Mouse (Mus musculus): ENCODE data around the gene Six5. TPM values are rescaled to one million over a fixed set of nuclear protein-coding genes. Genes with fewer than 3 reads are reported as not detected.

Six5 gene
- total and polyA plus RNA-seq, 3 experiments, result 2.6 to 9.2 (median 3.8) TPM

DNA sequence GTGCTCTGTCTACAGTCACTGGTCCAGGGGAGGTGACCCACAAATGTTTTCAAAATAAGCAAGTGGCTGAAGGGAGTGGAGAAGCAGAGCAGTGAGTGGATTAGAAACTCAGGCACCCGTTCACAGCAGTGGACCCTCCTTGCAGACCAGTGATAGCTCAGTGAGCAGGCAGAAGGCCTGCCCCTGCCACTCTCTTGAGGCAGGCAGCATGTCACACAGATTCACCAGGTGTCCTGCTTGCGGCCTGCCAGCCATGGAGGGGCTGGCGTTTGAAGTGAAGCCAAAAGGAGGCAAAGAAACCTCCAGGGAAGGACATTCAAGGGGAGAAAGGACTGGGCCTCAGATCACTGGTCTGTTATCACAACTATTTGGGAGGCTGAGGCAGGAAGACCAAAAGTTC is 15.7 kb upstream of the Six5 start:
- peaks cover 62% of the 10 kb centered on the region for H3K36me3 ChIP-seq (replicated peaks)
- no peaks in the 10 kb centered on the region; the same call in 1 of the 2 replicates for H3K27me3 ChIP-seq (ENCODE audit: insufficient read depth, low read length)
- H3K4me3 ChIP-seq (ENCODE audit: low read depth, low read length), result no peak overlapping the region; the same call in 1 of the 2 replicates
- no peak for ATAC-seq (ENCODE audit: extremely low read depth, insufficient number of reproducible peaks, low FRiP score, poor library complexity, severe bottlenecking)
- H3K4me1 ChIP-seq (ENCODE audit: insufficient read depth, low read depth, low read length), result peaks cover 76% of the 10 kb centered on the region
- DNase-seq (ENCODE audit: low spot score), result no peak
- H3K9me3 ChIP-seq (replicated peaks), result no peaks in the 10 kb centered on the region
- TF ChIP-seq GATA1 (IDR thresholded peaks at IDR 0.05; ENCODE audit: borderline replicate concordance, low read length), result no peak
- TF ChIP-seq GATA2 (IDR thresholded peaks at IDR 0.05; ENCODE audit: borderline replicate concordance, low read depth, low read length), result no peak
- no peak for TF ChIP-seq POLR2AphosphoS5 (IDR thresholded peaks at IDR 0.05; ENCODE audit: insufficient replicate concordance, low read depth, low read length)
- no peak for TF ChIP-seq TAL1 (conservative IDR thresholded peaks at IDR 0.05; ENCODE audit: low read depth, low read length)
- TF ChIP-seq CTCF (IDR thresholded peaks at IDR 0.05; ENCODE audit: low read depth, low read length), result no peak

DNA sequence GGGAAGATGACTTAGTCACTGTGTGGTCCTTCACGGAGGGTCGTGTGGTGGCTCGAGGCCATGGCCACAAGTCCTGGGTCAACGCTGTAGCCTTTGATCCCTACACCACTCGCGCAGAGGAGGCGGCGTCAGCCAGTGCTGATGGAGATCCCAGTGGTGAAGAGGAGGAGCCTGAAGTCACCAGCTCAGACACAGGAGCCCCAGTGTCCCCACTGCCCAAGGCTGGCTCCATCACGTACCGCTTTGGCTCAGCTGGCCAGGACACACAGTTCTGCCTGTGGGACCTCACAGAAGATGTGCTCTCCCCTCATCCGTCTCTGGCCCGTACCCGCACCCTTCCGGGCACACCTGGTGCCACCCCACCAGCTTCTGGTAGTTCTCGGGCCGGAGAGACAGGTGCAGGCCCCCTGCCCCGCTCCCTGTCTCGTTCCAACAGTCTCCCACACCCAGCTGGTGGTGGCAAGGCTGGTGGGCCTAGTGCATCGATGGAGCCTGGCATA is 13.9 kb upstream of the Six5 start:
- TF ChIP-seq CTCF (IDR thresholded peaks at IDR 0.05; ENCODE audit: low read depth, low read length) (no peak), TAL1 (conservative IDR thresholded peaks at IDR 0.05; ENCODE audit: low read depth, low read length) (no peak), GATA1 (IDR thresholded peaks at IDR 0.05; ENCODE audit: borderline replicate concordance, low read length) (no peak), GATA2 (IDR thresholded peaks at IDR 0.05; ENCODE audit: borderline replicate concordance, low read depth, low read length) (no peak), POLR2AphosphoS5 (IDR thresholded peaks at IDR 0.05; ENCODE audit: insufficient replicate concordance, low read depth, low read length) (no peak)
- Histone ChIP-seq H3K4me3 (ENCODE audit: low read depth, low read length) (peak overlapping the region; percentile 11; the same call in 1 of the 2 replicates), H3K4me1 (ENCODE audit: insufficient read depth, low read depth, low read length) (peaks cover 82% of the 10 kb centered on the region), H3K27me3 (ENCODE audit: insufficient read depth, low read length) (no peaks in the 10 kb centered on the region; the same call in 1 of the 2 replicates), H3K36me3 (replicated peaks) (peaks cover 77% of the 10 kb centered on the region), H3K9me3 (replicated peaks) (no peaks in the 10 kb centered on the region)
- no peak for DNase-seq (ENCODE audit: low spot score)
- ATAC-seq (ENCODE audit: extremely low read depth, insufficient number of reproducible peaks, low FRiP score, poor library complexity, severe bottlenecking), result no peak

DNA sequence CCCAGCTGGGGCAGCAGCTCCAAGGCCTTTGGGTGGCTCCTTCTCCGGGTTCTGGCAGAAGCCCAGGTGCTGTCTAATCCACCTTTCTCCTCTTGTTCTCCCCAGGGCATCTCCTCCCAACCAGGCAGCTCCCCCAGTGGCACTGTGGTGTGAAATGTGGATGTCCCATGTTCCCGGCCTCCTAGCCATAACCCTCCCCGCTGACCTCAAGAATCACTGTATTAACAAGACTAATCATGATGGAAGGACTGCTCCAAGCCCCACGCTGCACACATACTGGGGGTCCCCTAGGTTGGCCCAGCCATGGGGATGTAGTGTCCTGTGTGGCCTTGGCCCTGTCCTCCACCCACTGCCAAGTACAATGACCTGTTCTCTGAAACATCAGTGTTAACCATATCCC is 12.2 kb upstream of the Six5 start:
- H3K36me3 ChIP-seq (replicated peaks), result peaks cover 89% of the 10 kb centered on the region
- DNase-seq (ENCODE audit: low spot score) (no peak), ATAC-seq (ENCODE audit: extremely low read depth, insufficient number of reproducible peaks, low FRiP score, poor library complexity, severe bottlenecking) (no peak)
- peaks cover 90% of the 10 kb centered on the region for H3K4me1 ChIP-seq (ENCODE audit: insufficient read depth, low read depth, low read length)
- TF ChIP-seq CTCF (IDR thresholded peaks at IDR 0.05; ENCODE audit: low read depth, low read length) (no peak), GATA2 (IDR thresholded peaks at IDR 0.05; ENCODE audit: borderline replicate concordance, low read depth, low read length) (no peak), GATA1 (IDR thresholded peaks at IDR 0.05; ENCODE audit: borderline replicate concordance, low read length) (no peak), TAL1 (conservative IDR thresholded peaks at IDR 0.05; ENCODE audit: low read depth, low read length) (no peak), POLR2AphosphoS5 (IDR thresholded peaks at IDR 0.05; ENCODE audit: insufficient replicate concordance, low read depth, low read length) (no peak)
- H3K27me3 ChIP-seq (ENCODE audit: insufficient read depth, low read length), result no peaks in the 10 kb centered on the region; the same call in 1 of the 2 replicates
- no peak overlapping the region for H3K4me3 ChIP-seq (ENCODE audit: low read depth, low read length)
- H3K9me3 ChIP-seq (replicated peaks), result no peaks in the 10 kb centered on the region

DNA sequence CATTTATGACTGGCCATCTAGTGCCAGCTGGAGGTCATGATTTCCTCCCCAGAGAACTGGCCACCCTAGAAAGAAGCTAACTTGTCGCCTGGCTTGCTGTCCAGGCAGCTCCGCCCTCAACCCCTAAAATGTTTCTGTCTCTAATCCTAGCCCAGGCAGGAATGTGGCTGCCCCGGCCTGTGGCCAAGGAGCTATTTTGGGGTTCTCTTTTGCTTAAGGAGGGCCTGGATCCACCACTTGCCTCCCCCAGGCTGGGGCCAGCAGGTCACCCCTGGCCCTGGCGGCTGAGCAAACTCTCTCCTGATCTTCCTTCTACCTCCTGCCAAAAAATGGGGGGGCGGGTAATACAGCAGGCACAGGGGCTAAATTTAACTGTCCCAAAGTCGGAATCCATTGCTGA is 11.3 kb upstream of the Six5 start:
- ATAC-seq (ENCODE audit: extremely low read depth, insufficient number of reproducible peaks, low FRiP score, poor library complexity, severe bottlenecking) (no peak), DNase-seq (ENCODE audit: low spot score) (no peak)
- H3K4me3 ChIP-seq (ENCODE audit: low read depth, low read length), result no peak overlapping the region
- no peaks in the 10 kb centered on the region for H3K9me3 ChIP-seq (replicated peaks)
- no peaks in the 10 kb centered on the region; the same call in 1 of the 2 replicates for H3K27me3 ChIP-seq (ENCODE audit: insufficient read depth, low read length)
- no peak for TF ChIP-seq GATA2 (IDR thresholded peaks at IDR 0.05; ENCODE audit: borderline replicate concordance, low read depth, low read length)
- TF ChIP-seq GATA1 (IDR thresholded peaks at IDR 0.05; ENCODE audit: borderline replicate concordance, low read length), result no peak
- TF ChIP-seq CTCF (IDR thresholded peaks at IDR 0.05; ENCODE audit: low read depth, low read length), result no peak
- TF ChIP-seq POLR2AphosphoS5 (IDR thresholded peaks at IDR 0.05; ENCODE audit: insufficient replicate concordance, low read depth, low read length), result no peak
- TF ChIP-seq TAL1 (conservative IDR thresholded peaks at IDR 0.05; ENCODE audit: low read depth, low read length), result no peak
- peaks cover 92% of the 10 kb centered on the region for H3K36me3 ChIP-seq (replicated peaks)
- peaks cover 90% of the 10 kb centered on the region for H3K4me1 ChIP-seq (ENCODE audit: insufficient read depth, low read depth, low read length)

DNA sequence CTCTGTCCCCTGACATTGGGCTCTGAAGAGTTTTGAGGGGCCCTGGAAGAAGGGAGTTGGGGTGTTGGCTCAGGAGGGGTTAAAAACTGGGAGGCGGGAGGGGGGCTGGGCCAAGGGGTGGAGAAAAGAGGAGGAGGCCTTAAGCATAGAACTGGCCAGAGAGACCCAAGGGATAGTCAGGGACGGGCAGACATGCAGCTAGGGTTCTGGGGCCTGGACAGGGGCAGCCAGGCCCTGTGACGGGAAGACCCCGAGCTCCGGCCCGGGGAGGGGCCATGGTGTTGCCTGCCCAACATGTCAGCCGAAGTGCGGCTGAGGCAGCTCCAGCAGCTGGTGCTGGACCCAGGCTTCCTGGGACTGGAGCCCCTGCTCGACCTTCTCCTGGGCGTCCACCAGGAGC is 10.7 kb upstream of the Six5 start, which contains the start of gene Dmpk:
TSS of gene Dmpk (plus strand) at position 149 of the 400 bp plus-strand sequence.
- peaks cover 90% of the 10 kb centered on the region for H3K4me1 ChIP-seq (ENCODE audit: insufficient read depth, low read depth, low read length)

DNA sequence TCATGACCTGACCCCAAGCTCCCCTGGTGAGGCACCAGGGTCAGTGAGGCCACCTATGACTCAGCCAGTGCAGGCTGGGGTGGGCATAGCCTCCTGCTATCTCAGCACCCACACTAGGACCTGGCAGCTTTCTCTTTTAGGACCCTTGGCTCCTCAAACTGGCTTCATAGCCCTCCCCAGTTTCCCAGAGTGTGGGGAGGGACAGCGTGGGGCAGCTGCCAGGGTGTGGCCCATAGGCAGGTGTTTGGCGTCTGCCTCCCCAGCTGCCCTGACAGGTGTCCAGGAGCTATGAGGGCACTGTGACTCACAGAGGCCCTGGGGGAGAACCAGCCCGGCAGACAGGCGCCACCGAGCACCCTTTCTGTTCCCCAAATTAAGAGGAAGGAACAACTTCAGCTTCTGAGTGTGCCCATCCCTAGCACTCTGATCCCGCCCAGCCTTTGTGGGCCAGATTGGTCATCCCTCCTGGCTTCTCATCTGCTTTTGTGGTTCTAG is 10.1 kb upstream of the Six5 start:
- no peak for TF ChIP-seq POLR2AphosphoS5 (IDR thresholded peaks at IDR 0.05; ENCODE audit: insufficient replicate concordance, low read depth, low read length)
- no peak for TF ChIP-seq GATA1 (IDR thresholded peaks at IDR 0.05; ENCODE audit: borderline replicate concordance, low read length)
- no peak for TF ChIP-seq TAL1 (conservative IDR thresholded peaks at IDR 0.05; ENCODE audit: low read depth, low read length)
- TF ChIP-seq GATA2 (IDR thresholded peaks at IDR 0.05; ENCODE audit: borderline replicate concordance, low read depth, low read length), result no peak
- no peak for TF ChIP-seq CTCF (IDR thresholded peaks at IDR 0.05; ENCODE audit: low read depth, low read length)
- Histone ChIP-seq H3K27me3 (ENCODE audit: insufficient read depth, low read length) (no peaks in the 10 kb centered on the region; the same call in 1 of the 2 replicates), H3K9me3 (replicated peaks) (no peaks in the 10 kb centered on the region), H3K4me1 (ENCODE audit: insufficient read depth, low read depth, low read length) (peaks cover 89% of the 10 kb centered on the region), H3K36me3 (replicated peaks) (peaks cover 92% of the 10 kb centered on the region), H3K4me3 (ENCODE audit: low read depth, low read length) (no peak overlapping the region; the same call in 1 of the 2 replicates)
- ATAC-seq (ENCODE audit: extremely low read depth, insufficient number of reproducible peaks, low FRiP score, poor library complexity, severe bottlenecking) (no peak), DNase-seq (ENCODE audit: low spot score) (no peak)

More for the DNA sequence above, 10.7 kb upstream of the Six5 start, which contains the start of gene Dmpk:
- ATAC-seq (ENCODE audit: extremely low read depth, insufficient number of reproducible peaks, low FRiP score, poor library complexity, severe bottlenecking), result no peak
- Histone ChIP-seq H3K4me3 (ENCODE audit: low read depth, low read length) (no peak within 1 kb of the TSS; the same call in 1 of the 2 replicates), H3K36me3 (replicated peaks) (peaks cover 92% of the 10 kb centered on the region), H3K9me3 (replicated peaks) (no peaks in the 10 kb centered on the region), H3K27me3 (ENCODE audit: insufficient read depth, low read length) (no peaks in the 10 kb centered on the region; the same call in 1 of the 2 replicates)
- no peak for DNase-seq (ENCODE audit: low spot score)
- no peak for TF ChIP-seq CTCF (IDR thresholded peaks at IDR 0.05; ENCODE audit: low read depth, low read length)
- no peak for TF ChIP-seq POLR2AphosphoS5 (IDR thresholded peaks at IDR 0.05; ENCODE audit: insufficient replicate concordance, low read depth, low read length)
- TF ChIP-seq TAL1 (conservative IDR thresholded peaks at IDR 0.05; ENCODE audit: low read depth, low read length), result no peak
- no peak for TF ChIP-seq GATA2 (IDR thresholded peaks at IDR 0.05; ENCODE audit: borderline replicate concordance, low read depth, low read length)
- TF ChIP-seq GATA1 (IDR thresholded peaks at IDR 0.05; ENCODE audit: borderline replicate concordance, low read length), result no peak

All from G1E (cell line).